Mouse (Mus musculus): ENCODE measurements around the gene Med7.
"Not testable (repeated sequence)": the region's sequence is repeated elsewhere in the genome, so short reads cannot be mapped to it uniquely, and the experiment has no call there.

Gene Med7

GRCm38 (mm10) chr11:46436760-46437458 lies at the start of gene Med7:
Med7 (plus strand) TSS chr11:46436925.
- peak; percentile 97 for DNase-seq (ENCODE audit: low read depth)

DNA sequence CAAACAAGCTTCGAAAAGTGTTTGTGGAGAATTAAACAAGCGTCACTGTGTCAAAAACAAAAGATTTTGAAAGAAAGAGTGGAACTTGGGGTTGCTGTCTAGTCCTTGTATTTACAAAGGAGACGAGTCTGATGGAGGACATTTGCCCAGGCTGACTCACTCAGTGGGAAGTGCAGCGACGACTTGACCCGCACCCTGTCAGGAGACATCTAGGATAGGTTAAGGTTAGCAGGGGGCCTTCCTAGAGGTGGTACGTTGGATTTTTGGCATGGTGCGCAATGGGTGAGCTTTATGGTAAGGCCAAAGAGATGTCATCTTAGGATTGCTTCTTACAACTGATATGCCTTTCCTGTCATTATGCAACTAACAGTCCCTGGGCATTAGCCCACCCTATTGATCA lies 49.7 kb upstream of the Med7 start:
- no peak for DNase-seq (ENCODE audit: low read depth)

GRCm38 (mm10) chr11:46388438-46388837 lies 48.3 kb upstream of the Med7 start:
- DNase-seq (ENCODE audit: low read depth) = no peak

DNA sequence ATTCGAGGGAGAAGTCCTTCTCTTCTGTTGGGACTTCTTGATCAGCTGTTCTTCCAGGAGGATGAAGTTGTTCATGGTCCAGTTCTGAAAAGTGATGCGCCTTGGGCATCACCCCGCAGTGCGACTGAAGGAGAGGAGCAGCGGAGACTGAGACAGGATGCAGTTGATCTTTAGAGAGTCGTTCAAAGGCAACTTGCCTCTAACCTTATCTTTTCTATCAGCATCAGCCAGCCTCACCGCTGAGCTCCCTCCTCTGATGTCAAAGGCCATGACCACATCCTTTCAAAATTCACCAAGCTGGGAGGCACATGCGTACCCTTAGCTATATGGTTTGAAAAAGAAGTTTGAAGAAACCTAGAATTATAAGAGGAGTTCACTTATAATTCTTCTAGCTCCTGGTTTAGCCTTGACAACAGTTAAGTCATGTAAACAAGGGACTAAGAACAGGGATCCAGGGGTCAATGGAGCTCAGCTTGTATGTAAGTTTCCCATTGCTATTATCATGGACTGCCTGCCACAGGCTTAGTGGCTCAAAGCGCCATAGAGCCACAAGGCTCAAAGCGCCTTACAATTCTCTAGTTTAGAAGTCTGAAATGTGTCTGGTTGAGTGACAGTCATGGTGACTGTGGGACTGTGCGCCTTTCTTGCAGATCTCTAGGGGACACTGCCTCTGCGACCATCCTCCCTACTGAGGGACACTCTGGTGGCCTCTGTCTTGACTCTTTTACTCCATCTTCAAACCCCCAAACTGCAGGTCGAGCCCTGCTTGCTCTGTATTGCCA lies 47.2 kb upstream of the Med7 start, which contains the start of gene Itk:
TSS of gene Itk (minus strand) at position 180 of the 782 bp plus-strand sequence.
- DNase-seq (ENCODE audit: low read depth) = no peak

DNA sequence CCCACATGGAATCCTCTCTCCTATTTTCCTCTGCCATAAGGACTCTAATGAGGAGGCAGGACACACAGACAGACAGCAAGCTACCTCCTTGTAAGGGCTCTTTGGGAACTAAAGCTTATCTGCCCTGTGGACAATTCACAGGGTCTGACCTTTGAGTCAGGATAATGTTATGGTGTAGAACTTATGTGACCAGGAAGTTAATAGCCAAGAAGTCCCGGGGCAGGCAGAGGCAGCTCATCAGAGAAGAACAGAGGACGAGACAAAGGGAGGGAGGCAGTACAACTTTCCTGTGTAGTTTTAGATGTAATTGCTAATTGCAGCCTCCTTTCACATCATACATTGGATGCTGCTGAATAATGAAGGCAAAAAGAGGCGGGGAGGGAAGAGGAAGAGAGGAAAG lies 46.1 kb upstream of the Med7 start:
- DNase-seq (ENCODE audit: low read depth) = no peak

DNA sequence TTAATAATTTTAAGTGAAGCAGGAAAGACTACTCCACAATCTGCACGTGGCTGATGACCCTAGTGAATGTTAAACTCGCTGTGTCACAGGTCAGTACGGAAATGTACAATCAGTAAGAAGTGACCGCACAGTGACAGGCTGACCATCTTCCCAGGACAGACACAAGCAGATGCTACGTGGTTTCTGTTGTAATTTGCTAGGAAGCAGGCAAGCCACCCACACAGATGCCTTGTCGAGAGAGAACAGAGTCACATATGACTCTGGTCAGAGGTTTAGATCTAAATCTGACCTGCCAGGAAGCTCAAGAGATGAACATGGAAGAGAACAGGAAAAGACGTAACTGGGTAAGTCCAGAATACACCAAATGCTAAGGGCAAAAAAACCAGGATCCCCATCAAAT lies 43.8 kb upstream of the Med7 start:
- no peak for DNase-seq (ENCODE audit: low read depth)

- no peak for DNase-seq (ENCODE audit: low read depth)
These were observed 43.3 kb upstream of the Med7 start for GRCm38 (mm10) chr11:46393413-46393812.

DNA sequence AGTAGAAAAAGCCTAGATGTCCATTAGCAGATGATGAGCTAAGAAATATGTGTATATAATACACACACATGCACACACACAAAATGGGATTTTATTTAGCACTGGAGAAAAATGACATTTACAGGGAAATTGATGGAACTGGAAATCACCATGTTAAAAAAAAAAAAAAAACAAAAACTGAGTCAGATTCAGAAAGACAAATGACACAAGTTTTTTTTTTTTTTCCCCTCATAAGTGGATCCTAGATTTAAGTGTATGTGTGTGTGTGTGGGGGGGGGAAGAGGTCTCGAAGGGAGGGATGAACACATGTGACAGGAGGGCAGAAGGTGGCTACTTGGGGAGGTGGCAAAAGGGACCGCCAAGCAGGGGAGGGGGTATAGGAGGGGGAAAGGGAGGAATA lies 41.6 kb upstream of the Med7 start:
- DNase-seq (ENCODE audit: low read depth) = no peak

DNA sequence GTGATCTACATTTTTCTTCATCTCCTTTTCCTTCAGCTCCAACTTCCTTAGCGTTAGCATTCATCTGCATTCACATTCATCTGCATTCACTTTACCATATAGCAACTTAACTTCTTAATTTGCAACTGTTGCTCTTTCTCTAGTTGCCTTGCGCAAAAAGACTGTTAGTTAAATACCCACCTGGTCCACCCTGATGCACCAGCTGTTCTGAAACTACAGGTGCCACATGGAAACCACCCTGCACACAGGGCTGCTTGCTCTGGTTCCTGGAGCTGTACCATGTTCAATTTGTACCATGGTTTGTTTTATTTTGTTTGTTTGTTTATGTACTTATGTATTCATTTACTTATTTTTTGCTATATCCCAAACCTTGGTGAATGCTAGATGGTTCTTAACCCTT lies 41.0 kb upstream of the Med7 start:
- DNase-seq (ENCODE audit: low read depth) = no peak

- no peak for DNase-seq (ENCODE audit: low read depth)
These were observed 40.4 kb upstream of the Med7 start, which contains the start of gene Fam71b for GRCm38 (mm10) chr11:46396167-46396859. Fam71b (plus strand) TSS chr11:46396559.

DNA sequence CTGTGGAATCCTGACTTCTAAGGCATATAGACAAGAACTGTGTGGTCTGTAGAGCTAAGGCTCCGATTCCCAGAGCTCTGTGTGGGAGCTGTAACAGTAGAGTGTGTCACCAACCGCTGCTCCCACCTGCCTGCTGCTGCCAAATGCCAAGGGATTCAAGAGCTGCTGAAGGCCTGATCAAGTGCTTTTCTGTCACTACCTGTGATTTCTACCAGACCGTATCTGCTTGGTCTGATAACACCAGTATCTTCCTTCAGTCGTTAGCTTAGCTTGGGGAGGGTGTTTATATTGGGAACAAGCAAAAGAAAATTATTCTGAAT lies 39.9 kb upstream of the Med7 start:
- DNase-seq (ENCODE audit: low read depth) = no peak

DNA sequence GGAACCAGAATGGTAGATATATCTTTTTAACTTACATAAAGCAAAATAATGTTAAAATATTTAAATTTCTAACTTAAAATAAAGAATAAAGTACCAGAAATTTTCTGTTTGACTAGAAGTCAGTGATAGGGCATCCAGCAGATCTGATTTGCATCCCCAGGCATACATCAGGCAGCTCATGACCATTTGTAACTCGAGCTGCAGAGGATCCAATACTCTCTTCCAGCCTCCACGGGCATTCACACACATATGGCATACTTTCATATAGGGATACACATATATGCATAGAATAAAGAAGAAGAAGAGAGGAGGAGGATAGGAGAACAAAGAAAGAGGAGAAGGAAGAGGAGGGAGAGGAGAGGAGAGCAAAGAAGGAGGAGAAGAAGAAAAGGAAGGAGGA lies 38.8 kb upstream of the Med7 start:
- no peak for DNase-seq (ENCODE audit: low read depth)

GRCm38 (mm10) chr11:46398473-46398872 lies 38.3 kb upstream of the Med7 start:
- no peak for DNase-seq (ENCODE audit: low read depth)

DNA sequence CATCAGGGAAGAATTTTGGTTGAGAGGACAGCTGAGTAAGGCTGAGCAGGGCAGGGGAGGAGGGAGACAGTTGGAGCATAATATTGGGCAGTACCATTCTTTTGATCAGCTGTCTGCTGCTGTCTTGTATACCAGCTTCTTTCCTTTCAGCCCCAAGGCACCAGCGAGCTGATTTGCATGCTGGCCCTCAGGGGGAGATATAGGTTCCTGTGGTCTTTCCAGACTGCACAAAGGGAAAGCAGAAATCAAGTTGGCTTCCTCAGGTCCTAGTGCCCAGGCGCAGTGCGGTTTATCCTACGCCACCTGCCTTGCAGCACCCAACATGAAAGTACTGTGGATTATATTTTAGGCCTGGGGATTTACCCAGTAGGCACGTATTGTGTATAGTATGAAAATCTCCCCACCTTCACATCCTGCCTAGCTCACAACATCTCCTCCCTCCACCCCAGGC lies 37.8 kb upstream of the Med7 start:
- no peak for DNase-seq (ENCODE audit: low read depth)

GRCm38 (mm10) chr11:46401555-46401954 lies 35.2 kb upstream of the Med7 start:
- DNase-seq (ENCODE audit: low read depth) = no peak

DNA sequence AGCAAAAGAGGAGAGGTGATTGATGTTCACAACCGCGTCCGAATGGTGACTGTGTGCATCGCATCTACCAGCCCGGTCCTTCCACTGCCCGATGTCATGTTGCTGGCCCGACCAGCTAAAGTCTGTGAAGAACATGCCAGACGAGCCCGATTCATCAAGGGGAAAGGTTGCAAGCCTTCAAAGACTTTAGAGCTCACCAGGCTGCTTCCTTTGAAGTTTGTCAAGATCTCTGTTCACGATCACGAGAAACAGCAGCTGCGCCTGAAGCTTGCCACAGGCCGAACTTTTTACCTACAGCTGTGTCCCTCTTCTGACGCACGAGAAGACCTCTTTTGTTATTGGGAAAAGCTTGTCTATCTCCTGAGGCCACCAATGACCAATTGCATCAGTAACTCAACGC lies 31.7 kb upstream of the Med7 start:
- no peak for DNase-seq (ENCODE audit: low read depth)

DNA sequence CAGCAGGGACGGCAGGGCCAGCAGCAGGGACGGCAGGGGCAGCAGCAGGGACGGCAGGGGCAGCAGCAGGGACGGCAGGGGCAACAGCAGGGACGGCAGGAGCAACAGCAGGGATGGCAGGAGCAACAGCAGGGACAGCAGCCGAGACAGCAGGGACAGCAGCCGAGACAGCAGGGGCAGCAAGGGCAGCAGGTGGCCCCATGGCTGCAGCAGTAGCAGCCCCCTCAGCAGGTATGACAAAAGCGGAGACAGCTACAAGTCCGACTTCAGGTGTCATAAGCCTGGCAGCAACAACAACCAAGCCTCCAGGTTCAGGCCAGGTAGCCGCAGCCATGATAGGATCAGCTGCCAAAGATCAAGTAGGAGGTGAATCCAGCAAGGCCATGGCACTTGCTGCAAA lies 30.0 kb upstream of the Med7 start:
- DNase-seq (ENCODE audit: low read depth) = no peak

DNA sequence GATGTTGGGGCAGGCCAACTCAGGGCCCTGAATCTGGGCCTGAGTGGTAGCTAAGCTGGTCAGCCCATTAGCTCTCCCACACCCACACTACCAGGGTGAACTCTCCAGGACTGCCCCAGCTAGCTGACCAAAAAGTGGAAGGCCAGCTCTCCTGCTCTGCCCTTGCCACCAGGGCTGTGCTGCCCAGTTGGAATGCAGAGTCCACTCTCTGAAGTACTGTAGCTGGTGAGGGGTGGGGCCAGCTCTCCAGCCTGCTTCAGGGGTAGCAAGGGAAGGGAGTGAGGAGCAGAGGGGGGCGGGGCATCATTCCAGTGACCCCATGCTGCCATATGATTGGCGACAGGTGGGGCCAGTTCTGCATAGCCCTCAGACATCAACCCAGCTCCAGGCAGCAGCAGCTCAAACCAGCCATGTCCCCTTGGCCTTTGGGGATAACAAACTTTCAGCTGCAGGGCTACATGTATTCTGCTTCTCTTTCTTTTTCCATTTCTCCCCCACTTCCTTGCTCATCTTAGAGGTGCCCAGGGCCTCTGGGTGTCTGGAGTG lies 26.6 kb upstream of the Med7 start:
- no peak for DNase-seq (ENCODE audit: low read depth)

DNA sequence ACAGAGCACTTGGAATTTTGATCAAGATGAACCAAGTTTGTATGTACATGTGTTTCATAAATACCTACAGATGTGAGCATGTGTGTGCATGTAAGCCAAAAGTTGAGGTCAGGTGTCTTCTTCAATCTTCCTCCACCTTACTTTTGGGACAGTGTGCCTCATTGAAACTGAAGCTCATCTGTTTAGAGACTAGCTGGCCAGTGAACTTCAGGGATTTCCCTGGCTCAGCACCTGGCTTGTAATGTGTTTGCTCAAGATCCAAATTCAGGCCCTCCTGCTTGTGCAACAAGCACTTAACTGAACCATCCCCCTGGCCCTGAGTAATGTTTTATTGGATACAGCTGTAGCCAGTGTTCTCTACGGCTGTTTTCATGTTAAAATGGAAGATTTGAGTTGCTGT lies 18.3 kb upstream of the Med7 start:
- DNase-seq (ENCODE audit: low read depth) = peak; percentile 56

- no peak for DNase-seq (ENCODE audit: low read depth)
These were observed 17.9 kb upstream of the Med7 start for GRCm38 (mm10) chr11:46418860-46419259.

DNA sequence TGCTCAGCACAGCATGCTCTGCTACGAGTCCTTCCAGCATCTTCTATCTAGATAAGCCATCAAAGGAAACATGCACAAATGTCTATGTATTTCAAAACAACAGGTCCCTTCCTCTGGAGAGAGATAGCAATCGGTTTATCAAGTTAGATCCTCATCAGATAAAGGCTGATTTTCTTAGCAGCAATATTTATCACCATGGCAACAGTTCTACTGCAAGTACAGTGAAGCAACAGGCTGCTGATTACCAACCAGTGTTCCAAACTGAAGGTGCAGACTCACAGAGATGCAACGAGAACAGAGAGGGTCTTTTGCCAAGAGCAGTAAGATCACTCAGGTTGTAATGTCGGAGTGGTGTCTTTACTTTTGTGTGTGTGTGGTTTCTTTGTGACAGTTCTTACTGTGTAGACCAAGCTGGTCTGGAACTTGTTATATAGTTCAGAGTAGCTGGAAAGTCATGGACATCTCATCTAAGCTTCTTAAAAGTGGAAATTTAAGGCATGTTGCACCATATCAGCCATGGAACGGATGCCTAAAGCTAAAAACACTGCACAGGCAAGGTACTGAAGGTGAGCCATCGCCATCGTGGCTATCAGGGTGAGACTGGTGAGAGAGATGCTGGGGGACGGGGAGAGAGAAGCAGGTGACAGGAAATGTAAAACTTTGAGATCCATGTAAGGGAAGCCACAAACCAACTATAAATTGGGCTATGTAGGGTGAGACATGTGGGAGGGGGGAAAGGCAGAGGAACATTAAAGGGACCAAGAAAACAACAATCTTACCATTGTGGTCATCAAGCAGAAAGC lies 15.4 kb upstream of the Med7 start:
- DNase-seq (ENCODE audit: low read depth) = no peak

DNA sequence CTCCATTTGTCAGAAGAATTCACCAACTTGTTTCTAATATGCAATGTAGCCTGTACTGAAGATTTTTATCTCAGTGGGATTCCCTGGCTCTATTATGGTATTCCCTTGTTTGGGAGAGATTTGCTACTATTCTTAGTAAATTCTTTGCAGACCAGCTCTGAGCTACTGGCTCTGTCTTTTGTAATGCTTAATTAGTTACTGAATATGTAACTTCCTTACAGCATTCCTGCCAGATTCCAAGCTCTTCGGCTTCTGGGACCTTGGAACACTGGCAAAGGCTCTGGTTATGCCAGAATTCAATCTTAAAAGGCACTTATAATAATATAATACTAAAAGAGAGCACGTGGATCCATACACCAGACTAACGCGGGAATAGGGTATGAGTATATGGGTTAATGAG lies 8.6 kb upstream of the Med7 start:
- DNase-seq (ENCODE audit: low read depth) = not testable (repeated sequence)

All from NIH3T3 (cell line).